Mouse (Mus musculus): ENCODE results near the gene Acot2. TPM values are rescaled to one million over a fixed set of nuclear protein-coding genes. Genes with fewer than 3 reads are reported as not detected.

The Acot2 gene
- total RNA-seq, 1 experiment = 3.7 TPM

GRCm38 (mm10) chr12:83965235-83965634, 22.4 kb upstream of the Acot2 start:
- H3K4me1 ChIP-seq (ENCODE audit: control insufficient read depth in 2 of 2, insufficient read depth in 2 of 2, low read length in 2 of 2, poor library complexity in 1 of 2) = no peaks in the 10 kb centered on the region
- in situ Hi-C loops (cut with MboI; ENCODE audit: low sequenced_read_pairs in 2 of 2, unreplicated experiment in 2 of 2) = no loop called here
- H3K9me3 ChIP-seq (ENCODE audit: control insufficient read depth, insufficient read depth, low read depth, low read length) = no peaks in the 10 kb centered on the region
- no peak overlapping the region for H3K9ac ChIP-seq (ENCODE audit: insufficient read depth, low read depth, low read length, poor library complexity, severe bottlenecking)
- H3K36me3 ChIP-seq (ENCODE audit: control insufficient read depth, insufficient read depth, low read length, poor library complexity, severe bottlenecking) = no peaks in the 10 kb centered on the region
- H3K27ac ChIP-seq (ENCODE audit: insufficient read depth, low read depth, low read length, poor library complexity, severe bottlenecking) = no peak overlapping the region
- H3K4me3 ChIP-seq (ENCODE audit: insufficient read depth in 1 of 2, low read depth in 1 of 2, low read length in 2 of 2, poor library complexity in 1 of 2, severe bottlenecking in 1 of 2) = no peak overlapping the region
- no peak for DNase-seq (ENCODE audit: low read depth, low spot score)
- TF ChIP-seq HCFC1 (IDR thresholded peaks at IDR 0.05; ENCODE audit: borderline replicate concordance, insufficient read depth, low read length) (no peak), ZNF384 (IDR thresholded peaks at IDR 0.05; ENCODE audit: low read depth, low read length) (no peak), ZC3H11A (IDR thresholded peaks at IDR 0.05; ENCODE audit: borderline replicate concordance, low read depth, low read length) (no peak), MAFK (IDR thresholded peaks at IDR 0.05; ENCODE audit: insufficient read depth, low read depth, low read length) (no peak), CHD2 (IDR thresholded peaks at IDR 0.05; ENCODE audit: low read depth, low read length) (no peak)

- no peak overlapping the region for H3K27ac ChIP-seq (ENCODE audit: insufficient read depth, low read depth, low read length, poor library complexity, severe bottlenecking)
- TF ChIP-seq ZC3H11A (IDR thresholded peaks at IDR 0.05; ENCODE audit: borderline replicate concordance, low read depth, low read length) (peak; percentile 79; the same call in 1 of the 2 replicates), MAFK (IDR thresholded peaks at IDR 0.05; ENCODE audit: insufficient read depth, low read depth, low read length) (no peak)
- in situ Hi-C loops (cut with MboI; ENCODE audit: low sequenced_read_pairs in 2 of 2, unreplicated experiment in 2 of 2) = no loop called here
- H3K36me3 ChIP-seq (ENCODE audit: control insufficient read depth, insufficient read depth, low read length, poor library complexity, severe bottlenecking) = no peaks in the 10 kb centered on the region
- H3K9me3 ChIP-seq (ENCODE audit: control insufficient read depth, insufficient read depth, low read depth, low read length) = no peaks in the 10 kb centered on the region
- H3K4me3 ChIP-seq (ENCODE audit: insufficient read depth in 1 of 2, low read depth in 1 of 2, low read length in 2 of 2, poor library complexity in 1 of 2, severe bottlenecking in 1 of 2) = no peak overlapping the region
- H3K4me1 ChIP-seq (ENCODE audit: control insufficient read depth in 2 of 2, insufficient read depth in 2 of 2, low read length in 2 of 2, poor library complexity in 1 of 2) = no peaks in the 10 kb centered on the region; a peak in 1 of 4 replicates
- DNase-seq (ENCODE audit: low read depth, low spot score) = no peak
- no peak overlapping the region for H3K9ac ChIP-seq (ENCODE audit: insufficient read depth, low read depth, low read length, poor library complexity, severe bottlenecking)
Observed at GRCm38 (mm10) chr12:83972117-83972516, 15.5 kb upstream of the Acot2 start.

GRCm38 (mm10) chr12:83978862-83979261, 8.8 kb upstream of the Acot2 start:
- no peak for DNase-seq (ENCODE audit: low read depth, low spot score)
- no peak for TF ChIP-seq ZC3H11A (IDR thresholded peaks at IDR 0.05; ENCODE audit: borderline replicate concordance, low read depth, low read length)
- no peak for TF ChIP-seq HCFC1 (IDR thresholded peaks at IDR 0.05; ENCODE audit: borderline replicate concordance, insufficient read depth, low read length)
- no peak for TF ChIP-seq MAFK (IDR thresholded peaks at IDR 0.05; ENCODE audit: insufficient read depth, low read depth, low read length)
- no peak for TF ChIP-seq ZNF384 (IDR thresholded peaks at IDR 0.05; ENCODE audit: low read depth, low read length)
- TF ChIP-seq CHD2 (IDR thresholded peaks at IDR 0.05; ENCODE audit: low read depth, low read length) = no peak
- Histone ChIP-seq H3K4me3 (ENCODE audit: insufficient read depth in 1 of 2, low read depth in 1 of 2, low read length in 2 of 2, poor library complexity in 1 of 2, severe bottlenecking in 1 of 2) (no peak overlapping the region), H3K36me3 (ENCODE audit: control insufficient read depth, insufficient read depth, low read length, poor library complexity, severe bottlenecking) (no peaks in the 10 kb centered on the region), H3K4me1 (ENCODE audit: control insufficient read depth in 2 of 2, insufficient read depth in 2 of 2, low read length in 2 of 2, poor library complexity in 1 of 2) (no peaks in the 10 kb centered on the region; a peak in 1 of 4 replicates), H3K9ac (ENCODE audit: insufficient read depth, low read depth, low read length, poor library complexity, severe bottlenecking) (no peak overlapping the region), H3K27ac (ENCODE audit: insufficient read depth, low read depth, low read length, poor library complexity, severe bottlenecking) (no peak overlapping the region), H3K9me3 (ENCODE audit: control insufficient read depth, insufficient read depth, low read depth, low read length) (no peaks in the 10 kb centered on the region)
- in situ Hi-C loops (cut with MboI; ENCODE audit: low sequenced_read_pairs in 2 of 2, unreplicated experiment in 2 of 2) = no loop called here

- Histone ChIP-seq H3K9ac (ENCODE audit: insufficient read depth, low read depth, low read length, poor library complexity, severe bottlenecking) (no peak overlapping the region), H3K9me3 (ENCODE audit: control insufficient read depth, insufficient read depth, low read depth, low read length) (no peaks in the 10 kb centered on the region), H3K4me1 (ENCODE audit: control insufficient read depth in 2 of 2, insufficient read depth in 2 of 2, low read length in 2 of 2, poor library complexity in 1 of 2) (peaks cover 0 to under 1% of the 10 kb centered on the region in 2 experiments; a peak in 1 of 4 replicates), H3K36me3 (ENCODE audit: control insufficient read depth, insufficient read depth, low read length, poor library complexity, severe bottlenecking) (no peaks in the 10 kb centered on the region), H3K4me3 (ENCODE audit: insufficient read depth in 1 of 2, low read depth in 1 of 2, low read length in 2 of 2, poor library complexity in 1 of 2, severe bottlenecking in 1 of 2) (no peak overlapping the region), H3K27ac (ENCODE audit: insufficient read depth, low read depth, low read length, poor library complexity, severe bottlenecking) (no peak overlapping the region)
- DNase-seq (ENCODE audit: low read depth, low spot score) = no peak
- in situ Hi-C loops (cut with MboI; ENCODE audit: low sequenced_read_pairs in 2 of 2, unreplicated experiment in 2 of 2) = no loop called here
- no peak for TF ChIP-seq HCFC1 (IDR thresholded peaks at IDR 0.05; ENCODE audit: borderline replicate concordance, insufficient read depth, low read length)
- no peak for TF ChIP-seq ZC3H11A (IDR thresholded peaks at IDR 0.05; ENCODE audit: borderline replicate concordance, low read depth, low read length)
- TF ChIP-seq ZNF384 (IDR thresholded peaks at IDR 0.05; ENCODE audit: low read depth, low read length) = no peak
Observed at GRCm38 (mm10) chr12:83981615-83982014, 6.0 kb upstream of the Acot2 start.

GRCm38 (mm10) chr12:83984752-83985151, 2.9 kb upstream of the Acot2 start, which contains the start of gene Heatr4:
TSS of gene Heatr4 (minus strand) at chr12:83984852.
- no peak within 1 kb of the TSS for H3K9ac ChIP-seq (ENCODE audit: insufficient read depth, low read depth, low read length, poor library complexity, severe bottlenecking)
- H3K9me3 ChIP-seq (ENCODE audit: control insufficient read depth, insufficient read depth, low read depth, low read length) = no peaks in the 10 kb centered on the region
- no peak within 1 kb of the TSS for H3K27ac ChIP-seq (ENCODE audit: insufficient read depth, low read depth, low read length, poor library complexity, severe bottlenecking)
- no peak for DNase-seq (ENCODE audit: low read depth, low spot score)
- in situ Hi-C loops (cut with MboI; ENCODE audit: low sequenced_read_pairs in 2 of 2, unreplicated experiment in 2 of 2) = loop anchor here (5.0 kb wide), 2 partner anchors 1723 to 1733 kb away; no protein-coding TSS in a partner anchor
- TF ChIP-seq CHD2 (IDR thresholded peaks at IDR 0.05; ENCODE audit: low read depth, low read length) = no peak
- no peaks in the 10 kb centered on the region for H3K36me3 ChIP-seq (ENCODE audit: control insufficient read depth, insufficient read depth, low read length, poor library complexity, severe bottlenecking)
- H3K4me1 ChIP-seq (ENCODE audit: control insufficient read depth in 2 of 2, insufficient read depth in 2 of 2, low read length in 2 of 2, poor library complexity in 1 of 2) = peaks cover 1 to 3% of the 10 kb centered on the region in 2 experiments; a peak in 1 of 4 replicates
- no peak within 1 kb of the TSS for H3K4me3 ChIP-seq (ENCODE audit: insufficient read depth in 1 of 2, low read depth in 1 of 2, low read length in 2 of 2, poor library complexity in 1 of 2, severe bottlenecking in 1 of 2)
